Mouse (Mus musculus) hindbrain, postnatal 0 days (tissue): ENCODE measurements around the gene M6pr. TPM values are rescaled to one million over a fixed set of nuclear protein-coding genes. Genes with fewer than 3 reads are reported as not detected.

ENCODE experiments used
- ATAC-seq: fragments of 200-750 bp; cut with Nextera tagmentation; 2 replicates; pipeline ENCODE4 v1.8.0; 2017; ENCODE audit warnings: mild to moderate bottlenecking, moderate TSS enrichment, moderate library complexity
- DNase-seq: peaks from one replicate; pipeline ENCODE4 v3.0.0-alpha.2; 2015; ENCODE audit warnings: low spot score
- H3K27ac ChIP-seq: fragments of 300-500 bp; sonication (generic); 2 replicates; pipeline ENCODE4 v1.5.1; 2014; ENCODE audit warnings: mild to moderate bottlenecking
- H3K27me3 ChIP-seq: fragments of 300-500 bp; sonication (generic); 2 replicates; pipeline ENCODE4 v1.6.1; 2014; ENCODE audit warnings: low read length, mixed read lengths; ENCODE audit not compliant: insufficient read depth
- H3K36me3 ChIP-seq: fragments of 300-500 bp; sonication (generic); 2 replicates; pipeline ENCODE4 v1.6.1; 2014; ENCODE audit warnings: low read length, mixed read lengths; ENCODE audit not compliant: insufficient read depth
- H3K4me1 ChIP-seq: fragments of 300-500 bp; sonication (generic); 2 replicates; pipeline ENCODE4 v1.6.1; 2014; ENCODE audit warnings: antibody characterized with exemption, low read length, mixed read lengths; ENCODE audit not compliant: insufficient read depth
- H3K4me2 ChIP-seq: fragments of 300-500 bp; sonication (generic); 2 replicates; pipeline ENCODE4 v1.6.1; 2014; ENCODE audit warnings: low read depth, mild to moderate bottlenecking, low read length, moderate library complexity, mixed read lengths
- H3K4me3 ChIP-seq: fragments of 300-500 bp; sonication (generic); 2 replicates; pipeline ENCODE4 v1.5.1; 2014; ENCODE audit warnings: low read length
- H3K9ac ChIP-seq: fragments of 300-500 bp; sonication (generic); replicated peaks from 2 replicates; pipeline ENCODE4 v1.6.1; 2014; ENCODE audit warnings: mild to moderate bottlenecking, low read length, moderate library complexity, mixed read lengths
- H3K9me3 ChIP-seq: fragments of 300-500 bp; sonication (generic); 2 replicates; pipeline ENCODE4 v1.6.1; 2016; ENCODE audit warnings: low read length, mixed read lengths
- CTCF ChIP-seq: IDR thresholded peaks from 2 replicates; pipeline ENCODE4 v1.5.1; 2016; ENCODE audit warnings: antibody characterized with exemption, control low read depth, low read depth
- WGBS: fragments of 180-500 bp; shearing (Covaris S2); extraction: QIAGEN DNeasy Blood & Tissue Kit; methylation state at CpG from one replicate; pipeline ENCODE4 v1.1.7; 2014; 5-methylcytosine and 5-hydroxymethylcytosine counted together
- polyA plus RNA-seq: library from polyadenylated mRNA; unstranded; fragments of >200 nt; fragmentation: Nextera tagmentation; extraction: Ambion mirVana; gene quantifications from 2 replicates; pipeline ENCODE4 v1.2.1, GENCODE M21; 2015
- total RNA-seq: library from RNA; depleted of rRNA; stranded (reverse); fragments of >200 nt; gene quantifications from 2 replicates; pipeline ENCODE4 v1.2.3, GENCODE M21; 2014

M6pr gene
- total and polyA plus RNA-seq, 2 experiments from 2014 or later: 48.5 to 48.8 TPM

GRCm38 (mm10) chr6:122296918-122297278 lies 11.6 kb upstream of the M6pr start:
- Histone ChIP-seq H3K4me2 (peak overlapping the region; percentile 73), H3K9me3 (no peaks in the 10 kb centered on the region), H3K36me3 (no peaks in the 10 kb centered on the region), H3K27me3 (no peaks in the 10 kb centered on the region), H3K4me3 (peak overlapping the region; percentile 49), H3K9ac (peak overlapping the region; percentile 66), H3K4me1 (no peaks in the 10 kb centered on the region), H3K27ac (peak overlapping the region; percentile 78)
- 19% methylated on average over 3 of the region's 3 CpGs for WGBS
- no peak for TF ChIP-seq CTCF
- no peak for DNase-seq
- ATAC-seq: peak; percentile 63

GRCm38 (mm10) chr6:122297279-122298222 lies 11.0 kb upstream of the M6pr start:
- peak overlapping the region; percentile 66 for H3K9ac ChIP-seq
- H3K9me3 ChIP-seq: no peaks in the 10 kb centered on the region
- peak overlapping the region; percentile 49 for H3K4me3 ChIP-seq
- H3K4me2 ChIP-seq: peak overlapping the region; percentile 73
- H3K4me1 ChIP-seq: no peaks in the 10 kb centered on the region
- TF ChIP-seq CTCF: peak; percentile 44
- no peaks in the 10 kb centered on the region for H3K36me3 ChIP-seq
- H3K27me3 ChIP-seq: no peaks in the 10 kb centered on the region
- DNase-seq (peak; percentile 72), ATAC-seq (peak; percentile 86)
- WGBS: 4% methylated on average over 25 of the region's 25 CpGs
- H3K27ac ChIP-seq: peak overlapping the region; percentile 78

GRCm38 (mm10) chr6:122298223-122298609 lies 10.3 kb upstream of the M6pr start:
- no peak overlapping the region; the same call in 1 of the 2 replicates for H3K9ac ChIP-seq
- H3K4me1 ChIP-seq: no peaks in the 10 kb centered on the region
- ATAC-seq (no peak), DNase-seq (no peak)
- no peaks in the 10 kb centered on the region for H3K36me3 ChIP-seq
- no peaks in the 10 kb centered on the region for H3K27me3 ChIP-seq
- WGBS: 66% methylated on average over 4 of the region's 4 CpGs
- no peak for TF ChIP-seq CTCF
- peak overlapping the region; percentile 73; the same call in 1 of the 2 replicates for H3K4me2 ChIP-seq
- no peak overlapping the region for H3K27ac ChIP-seq
- 0 out of 2 replicates have a peak overlapping the region, but pooled peaks have one; percentile 49 for H3K4me3 ChIP-seq
- H3K9me3 ChIP-seq: no peaks in the 10 kb centered on the region

- no peak overlapping the region for H3K27ac ChIP-seq
- ATAC-seq (no peak), DNase-seq (no peak)
- H3K4me1 ChIP-seq: no peaks in the 10 kb centered on the region
- no peak for TF ChIP-seq CTCF
- WGBS: 69% methylated on average over 3 of the region's 3 CpGs
- no peaks in the 10 kb centered on the region for H3K9me3 ChIP-seq
- H3K27me3 ChIP-seq: no peaks in the 10 kb centered on the region
- H3K36me3 ChIP-seq: no peaks in the 10 kb centered on the region
- no peak overlapping the region for H3K4me2 ChIP-seq
- no peak overlapping the region for H3K4me3 ChIP-seq
- H3K9ac ChIP-seq: no peak overlapping the region
Measured at GRCm38 (mm10) chr6:122299621-122300133, 8.8 kb upstream of the M6pr start.

- H3K27me3 ChIP-seq: no peaks in the 10 kb centered on the region
- no peak overlapping the region for H3K9ac ChIP-seq
- H3K27ac ChIP-seq: no peak overlapping the region
- H3K4me1 ChIP-seq: no peaks in the 10 kb centered on the region
- DNase-seq (no peak), ATAC-seq (no peak)
- H3K4me3 ChIP-seq: no peak overlapping the region
- H3K9me3 ChIP-seq: no peaks in the 10 kb centered on the region
- 77% methylated on average over 1 of the region's 1 CpGs for WGBS
- H3K4me2 ChIP-seq: no peak overlapping the region
- TF ChIP-seq CTCF: no peak
- H3K36me3 ChIP-seq: no peaks in the 10 kb centered on the region
Measured at GRCm38 (mm10) chr6:122302121-122302520, 6.4 kb upstream of the M6pr start.

DNA sequence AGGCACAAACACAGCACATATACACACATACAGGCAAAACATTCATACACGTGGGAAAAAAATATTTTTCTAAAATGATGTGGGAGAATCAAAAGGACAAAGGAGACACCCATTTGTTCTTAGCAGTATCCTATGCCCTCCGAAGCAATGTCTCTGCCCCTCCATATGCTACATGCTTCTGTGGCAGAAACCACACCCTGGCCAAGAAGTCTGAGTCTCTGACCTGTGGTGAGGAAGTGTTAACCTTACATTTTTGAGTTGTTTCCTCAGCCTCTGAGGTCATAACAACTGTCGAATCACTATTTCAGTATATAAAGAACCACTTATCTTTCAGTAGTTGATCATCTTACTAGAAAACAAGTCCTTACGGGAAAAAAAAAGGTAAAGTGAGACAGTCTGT lies 5.9 kb upstream of the M6pr start:
- ATAC-seq: no peak
- no peaks in the 10 kb centered on the region for H3K9me3 ChIP-seq
- no peaks in the 10 kb centered on the region for H3K4me1 ChIP-seq
- WGBS: 90% methylated on average over 4 of the region's 4 CpGs
- no peaks in the 10 kb centered on the region for H3K27me3 ChIP-seq
- no peak for DNase-seq
- TF ChIP-seq CTCF: no peak
- no peak overlapping the region for H3K9ac ChIP-seq
- H3K27ac ChIP-seq: no peak overlapping the region
- no peak overlapping the region for H3K4me3 ChIP-seq
- H3K36me3 ChIP-seq: no peaks in the 10 kb centered on the region
- H3K4me2 ChIP-seq: no peak overlapping the region

- no peak for TF ChIP-seq CTCF
- WGBS: 87% methylated on average over 9 of the region's 9 CpGs
Measured at GRCm38 (mm10) chr6:122303526-122303925, 5.0 kb upstream of the M6pr start.

More at GRCm38 (mm10) chr6:122303526-122303925, 5.0 kb upstream of the M6pr start:
- DNase-seq (no peak), ATAC-seq (no peak)
- Histone ChIP-seq H3K27me3 (no peaks in the 10 kb centered on the region), H3K27ac (no peak overlapping the region), H3K4me1 (no peaks in the 10 kb centered on the region), H3K36me3 (no peaks in the 10 kb centered on the region), H3K9me3 (no peaks in the 10 kb centered on the region), H3K4me3 (no peak overlapping the region), H3K4me2 (no peak overlapping the region), H3K9ac (no peak overlapping the region)
